Mouse (Mus musculus): ENCODE data around the gene Plxnd1. TPM values are rescaled to one million over a fixed set of nuclear protein-coding genes. Genes with fewer than 3 reads are reported as not detected.

The Plxnd1 gene
- total and polyA plus RNA-seq, 2 experiments from 2014 or later = 8.2 to 31.2 TPM

DNA sequence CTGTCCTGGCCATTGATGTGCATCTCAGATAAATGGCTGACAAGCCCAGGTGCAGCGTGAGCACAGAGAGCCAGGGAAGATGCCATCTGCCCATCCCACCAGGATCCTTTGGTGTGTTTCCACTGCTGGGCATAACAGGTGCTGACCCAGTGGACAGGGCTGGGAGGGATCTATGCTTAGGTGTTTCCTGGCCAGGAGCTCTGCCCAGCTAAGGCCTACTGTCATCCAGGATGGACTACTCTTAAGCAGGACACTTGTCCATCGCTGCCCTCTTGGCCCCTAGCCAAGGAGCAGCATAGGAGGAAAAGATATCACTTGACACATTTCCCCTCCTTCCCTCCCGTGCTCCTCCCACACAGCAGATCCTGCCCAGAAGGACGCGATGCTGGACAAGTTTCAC is 78.2 kb downstream of the Plxnd1 start:
- TF ChIP-seq CTCF (IDR thresholded peaks at IDR 0.05; ENCODE audit: low read depth) = no peak
- Histone ChIP-seq H3K4me3 (ENCODE audit: low read length) (no peak overlapping the region), H3K9me3 (ENCODE audit: low read length) (no peaks in the 10 kb centered on the region), H3K36me3 (ENCODE audit: insufficient read depth, low read length) (no peaks in the 10 kb centered on the region), H3K27me3 (ENCODE audit: insufficient read depth, low read length) (no peaks in the 10 kb centered on the region), H3K27ac (peak overlapping the region; percentile 76; the same call in 1 of the 2 replicates), H3K4me1 (ENCODE audit: insufficient read depth, low read length) (peaks cover 17% of the 10 kb centered on the region), H3K9ac (replicated peaks; ENCODE audit: low read length) (no peak overlapping the region), H3K4me2 (ENCODE audit: low read depth, low read length) (no peak overlapping the region)
- ATAC-seq = no peak
- WGBS = 73% methylated on average over 5 of the region's 5 CpGs
- no peak for DNase-seq (ENCODE audit: low spot score)

DNA sequence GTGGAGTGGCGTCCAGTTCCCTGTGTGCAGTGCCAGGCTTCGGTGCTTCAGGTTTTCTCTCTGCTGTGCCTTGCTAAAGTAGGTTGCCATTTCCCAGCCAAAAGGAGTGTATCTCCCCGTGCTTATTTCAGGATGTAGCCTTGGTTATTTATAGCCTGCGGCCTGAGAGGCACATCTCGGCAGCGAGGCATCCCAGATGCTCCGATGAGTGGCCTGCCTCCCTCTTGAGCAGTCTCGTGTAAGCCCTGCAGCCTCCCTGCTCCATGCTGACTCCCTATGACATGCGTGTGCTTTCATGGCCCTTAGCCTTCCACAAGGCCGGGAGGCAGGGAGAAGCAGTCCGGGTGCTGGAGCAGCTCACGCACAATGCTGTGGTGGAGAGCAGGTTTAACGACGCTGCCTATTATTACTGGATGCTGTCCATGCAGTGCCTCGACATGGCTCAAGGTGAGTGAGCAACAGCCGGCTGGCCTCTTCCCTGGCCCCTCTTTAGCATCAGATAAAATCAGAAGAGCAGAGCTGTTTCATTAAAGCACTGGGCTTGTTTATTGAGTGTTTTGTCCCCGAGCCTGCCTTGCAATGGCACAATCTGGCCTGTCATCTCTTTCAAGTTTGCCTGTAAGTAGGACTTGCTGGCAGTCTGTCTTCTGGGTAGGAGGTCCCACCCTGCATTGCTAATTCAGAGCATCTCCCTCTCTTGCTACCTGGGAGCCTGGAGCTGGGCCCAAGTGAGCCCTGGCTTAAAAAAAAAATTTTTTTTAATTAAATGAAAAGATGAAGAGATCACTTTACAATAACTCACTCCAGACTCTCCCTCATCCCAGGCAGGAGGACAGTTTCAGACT is 79.0 kb downstream of the Plxnd1 start:
- no peaks in the 10 kb centered on the region for H3K9me3 ChIP-seq (ENCODE audit: low read length)
- H3K4me3 ChIP-seq (ENCODE audit: low read length) = no peak overlapping the region
- H3K27me3 ChIP-seq (ENCODE audit: insufficient read depth, low read length) = no peaks in the 10 kb centered on the region
- TF ChIP-seq CTCF (IDR thresholded peaks at IDR 0.05; ENCODE audit: low read depth) = no peak
- H3K4me2 ChIP-seq (ENCODE audit: low read depth, low read length) = no peak overlapping the region
- H3K4me1 ChIP-seq (ENCODE audit: insufficient read depth, low read length) = peaks cover 17% of the 10 kb centered on the region
- no peak overlapping the region for H3K9ac ChIP-seq (replicated peaks; ENCODE audit: low read length)
- H3K36me3 ChIP-seq (ENCODE audit: insufficient read depth, low read length) = 0 out of 2 replicates have a peak, but pooled peaks cover under 1% of the 10 kb centered on the region
- WGBS = 67% methylated on average over 17 of the region's 17 CpGs
- ATAC-seq (no peak; the same call in 1 of the 2 replicates), DNase-seq (ENCODE audit: low spot score) (no peak)
- H3K27ac ChIP-seq = peak overlapping the region; percentile 76

DNA sequence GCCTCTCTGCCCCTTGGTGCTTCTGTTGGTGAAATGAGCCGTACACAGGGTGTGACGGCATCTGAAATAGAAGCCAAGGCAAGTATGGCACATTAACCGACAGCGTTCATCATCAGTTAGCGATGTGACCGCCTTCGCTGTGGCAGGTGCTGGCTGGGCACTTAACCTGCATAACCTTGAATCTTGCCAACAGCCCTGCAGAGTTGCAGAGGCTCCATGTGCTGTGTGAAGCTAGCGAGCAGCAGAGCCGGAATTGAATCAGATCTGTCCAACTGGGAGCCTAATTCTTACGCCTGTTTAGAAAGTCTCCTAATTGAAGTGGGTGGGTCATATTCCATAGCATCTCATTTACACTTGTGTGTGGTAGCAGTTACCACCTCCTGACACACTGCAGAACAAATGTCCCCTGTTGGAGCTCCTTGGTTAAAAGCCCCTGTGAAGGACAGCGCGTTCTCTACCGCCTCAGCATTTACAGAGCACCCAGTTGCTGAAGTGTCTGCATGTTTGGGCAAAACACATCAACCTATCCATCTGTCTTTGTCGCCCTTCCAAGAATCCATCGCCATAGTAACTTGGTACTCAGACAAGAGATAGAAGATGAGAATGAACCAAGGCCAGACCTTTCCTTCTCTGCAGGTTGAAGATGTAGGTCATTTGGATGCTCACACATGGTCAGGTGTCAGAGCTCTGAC is 80.1 kb downstream of the Plxnd1 start:
- H3K36me3 ChIP-seq (ENCODE audit: insufficient read depth, low read length) = 0 out of 2 replicates have a peak, but pooled peaks cover 3% of the 10 kb centered on the region
- no peaks in the 10 kb centered on the region for H3K9me3 ChIP-seq (ENCODE audit: low read length)
- peak; percentile 64 for DNase-seq (ENCODE audit: low spot score)
- H3K9ac ChIP-seq (replicated peaks; ENCODE audit: low read length) = no peak overlapping the region; the same call in 1 of the 2 replicates
- TF ChIP-seq CTCF (IDR thresholded peaks at IDR 0.05; ENCODE audit: low read depth) = no peak
- H3K4me3 ChIP-seq (ENCODE audit: low read length) = no peak overlapping the region
- peak; percentile 43 for ATAC-seq
- H3K27ac ChIP-seq = peak overlapping the region; percentile 76
- 41% methylated on average over 15 of the region's 15 CpGs for WGBS
- no peak overlapping the region for H3K4me2 ChIP-seq (ENCODE audit: low read depth, low read length)
- no peaks in the 10 kb centered on the region for H3K27me3 ChIP-seq (ENCODE audit: insufficient read depth, low read length)
- peaks cover 21% of the 10 kb centered on the region for H3K4me1 ChIP-seq (ENCODE audit: insufficient read depth, low read length)

DNA sequence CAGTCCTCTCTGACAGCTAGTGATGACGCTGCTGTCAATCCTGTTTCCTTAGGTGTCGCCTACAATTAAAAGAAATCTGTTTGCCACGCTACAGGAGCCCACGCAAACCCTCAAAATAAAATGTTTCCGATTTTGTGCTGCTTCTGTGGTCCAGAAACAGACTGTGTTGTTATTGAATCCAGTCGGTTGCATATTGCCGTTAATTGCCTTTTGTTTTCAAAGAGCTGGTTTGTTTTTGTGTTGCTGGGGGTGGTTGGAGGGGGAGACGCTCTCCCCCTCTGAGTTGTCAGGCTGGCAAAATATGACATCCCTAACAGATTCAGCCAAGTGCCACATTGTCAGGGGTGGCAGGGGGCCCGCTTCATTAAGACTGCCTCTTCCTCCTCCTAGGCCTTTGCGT is 81.3 kb downstream of the Plxnd1 start:
- DNase-seq (ENCODE audit: low spot score) (no peak), ATAC-seq (no peak)
- WGBS = 75% methylated on average over 10 of the region's 10 CpGs
- Histone ChIP-seq H3K27me3 (ENCODE audit: insufficient read depth, low read length) (no peaks in the 10 kb centered on the region), H3K9me3 (ENCODE audit: low read length) (no peaks in the 10 kb centered on the region), H3K36me3 (ENCODE audit: insufficient read depth, low read length) (0 out of 2 replicates have a peak, but pooled peaks cover 3% of the 10 kb centered on the region), H3K4me1 (ENCODE audit: insufficient read depth, low read length) (peaks cover 21% of the 10 kb centered on the region), H3K4me2 (ENCODE audit: low read depth, low read length) (no peak overlapping the region), H3K9ac (replicated peaks; ENCODE audit: low read length) (no peak overlapping the region), H3K27ac (peak overlapping the region; percentile 76; the same call in 1 of the 2 replicates), H3K4me3 (ENCODE audit: low read length) (no peak overlapping the region)
- TF ChIP-seq CTCF (IDR thresholded peaks at IDR 0.05; ENCODE audit: low read depth) = no peak

DNA sequence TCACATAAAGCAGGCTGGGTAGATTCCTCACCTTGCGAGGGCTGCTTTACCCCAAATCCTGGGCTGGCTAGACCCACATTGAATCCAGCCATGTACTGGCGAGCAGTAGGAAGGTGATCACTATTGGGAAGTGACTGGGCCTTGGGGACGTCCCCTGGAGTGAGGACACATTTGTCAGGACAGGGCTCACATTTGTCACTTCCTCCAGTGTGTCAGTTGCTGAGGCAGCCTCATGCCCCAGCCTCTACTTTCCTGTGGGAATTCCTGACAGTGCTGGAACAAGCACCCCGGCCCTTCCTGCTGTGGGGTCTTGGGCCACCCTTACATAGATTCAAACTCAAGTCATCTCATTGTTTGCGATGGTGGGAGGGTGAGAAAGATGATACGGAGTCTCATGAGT is 83.0 kb downstream of the Plxnd1 start:
- no peak for TF ChIP-seq CTCF (IDR thresholded peaks at IDR 0.05; ENCODE audit: low read depth)
- Histone ChIP-seq H3K36me3 (ENCODE audit: insufficient read depth, low read length) (0 out of 2 replicates have a peak, but pooled peaks cover 3% of the 10 kb centered on the region), H3K27ac (no peak overlapping the region), H3K9me3 (ENCODE audit: low read length) (no peaks in the 10 kb centered on the region), H3K27me3 (ENCODE audit: insufficient read depth, low read length) (no peaks in the 10 kb centered on the region), H3K4me1 (ENCODE audit: insufficient read depth, low read length) (peaks cover 21% of the 10 kb centered on the region), H3K4me3 (ENCODE audit: low read length) (no peak overlapping the region), H3K9ac (replicated peaks; ENCODE audit: low read length) (no peak overlapping the region), H3K4me2 (ENCODE audit: low read depth, low read length) (no peak overlapping the region)
- WGBS = 85% methylated on average over 6 of the region's 6 CpGs
- DNase-seq (ENCODE audit: low spot score) = no peak
- ATAC-seq = no peak

DNA sequence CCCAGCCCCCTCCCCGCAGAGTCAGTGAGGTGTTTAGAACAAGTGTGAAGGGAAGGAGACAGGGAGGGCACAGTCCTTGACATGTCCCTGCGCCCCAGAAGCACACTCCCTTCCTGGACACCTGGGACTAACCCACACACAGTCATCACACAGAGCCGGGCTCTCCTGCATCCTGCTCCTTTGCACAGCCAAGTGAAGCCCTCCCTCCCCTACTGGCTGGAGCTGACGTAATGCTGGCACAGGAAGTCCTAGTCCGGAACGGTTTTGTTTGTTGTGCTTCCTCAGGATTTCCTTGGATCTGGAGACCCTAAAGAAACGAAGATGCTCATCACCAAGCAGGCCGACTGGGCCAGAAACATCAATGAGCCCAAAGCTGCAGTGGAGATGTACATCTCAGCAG is 84.9 kb downstream of the Plxnd1 start:
- Histone ChIP-seq H3K36me3 (ENCODE audit: insufficient read depth, low read length) (peaks cover 8% of the 10 kb centered on the region; the same call in 1 of the 2 replicates), H3K27me3 (ENCODE audit: insufficient read depth, low read length) (no peaks in the 10 kb centered on the region), H3K9me3 (ENCODE audit: low read length) (no peaks in the 10 kb centered on the region), H3K4me1 (ENCODE audit: insufficient read depth, low read length) (peaks cover 5% of the 10 kb centered on the region; the same call in 1 of the 2 replicates), H3K4me2 (ENCODE audit: low read depth, low read length) (no peak overlapping the region), H3K27ac (no peak overlapping the region), H3K9ac (replicated peaks; ENCODE audit: low read length) (no peak overlapping the region), H3K4me3 (ENCODE audit: low read length) (no peak overlapping the region)
- ATAC-seq (no peak), DNase-seq (ENCODE audit: low spot score) (no peak)
- 65% methylated on average over 8 of the region's 8 CpGs for WGBS
- no peak for TF ChIP-seq CTCF (IDR thresholded peaks at IDR 0.05; ENCODE audit: low read depth)

Measured in hindbrain, postnatal 0 days (tissue).